Mouse (Mus musculus): ENCODE data around the gene Hmcn2. TPM values are rescaled to one million over a fixed set of nuclear protein-coding genes. Genes with fewer than 3 reads are reported as not detected.

Gene Hmcn2
- 0.09 TPM in 1 of 2 replicates, not detected in the other for total RNA-seq (2014; fragmentation: Nextera tagmentation)
- total RNA-seq (2017): 0.15 TPM in 1 of 2 replicates, not detected in the other

GRCm38 (mm10) chr2:31314007-31314465 is at the start of gene Hmcn2:
TSS of gene Hmcn2 (plus strand) at chr2:31314415.
- no peak for ATAC-seq (replicated peaks; ENCODE audit: poor library complexity, severe bottlenecking)

DNA sequence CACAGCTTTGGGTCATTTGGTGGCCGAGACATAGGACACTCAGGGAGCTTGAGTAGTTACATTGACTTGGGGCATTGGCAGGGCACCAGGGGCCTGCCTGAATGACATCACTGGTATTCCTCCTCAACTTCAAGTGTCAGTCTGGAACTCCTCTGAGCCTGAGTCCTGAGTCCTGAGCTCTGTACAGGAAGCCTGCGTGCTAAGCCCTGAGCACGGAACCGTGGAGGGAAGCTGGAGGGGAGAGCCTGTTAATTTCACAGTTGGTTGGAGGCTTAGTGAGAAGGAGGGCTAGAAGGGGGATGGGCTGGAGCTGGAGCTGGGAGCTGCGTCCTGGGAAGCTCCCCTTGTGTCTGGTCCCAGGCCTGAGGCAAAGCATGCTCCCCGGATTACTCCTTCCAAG is 46.8 kb upstream of the Hmcn2 start:
- ATAC-seq (replicated peaks; ENCODE audit: poor library complexity, severe bottlenecking): no peak

- ATAC-seq (replicated peaks; ENCODE audit: poor library complexity, severe bottlenecking): 0 out of 2 replicates have a peak, but pooled peaks have one; percentile 23
Measured at GRCm38 (mm10) chr2:31268631-31269030, 45.6 kb upstream of the Hmcn2 start.

DNA sequence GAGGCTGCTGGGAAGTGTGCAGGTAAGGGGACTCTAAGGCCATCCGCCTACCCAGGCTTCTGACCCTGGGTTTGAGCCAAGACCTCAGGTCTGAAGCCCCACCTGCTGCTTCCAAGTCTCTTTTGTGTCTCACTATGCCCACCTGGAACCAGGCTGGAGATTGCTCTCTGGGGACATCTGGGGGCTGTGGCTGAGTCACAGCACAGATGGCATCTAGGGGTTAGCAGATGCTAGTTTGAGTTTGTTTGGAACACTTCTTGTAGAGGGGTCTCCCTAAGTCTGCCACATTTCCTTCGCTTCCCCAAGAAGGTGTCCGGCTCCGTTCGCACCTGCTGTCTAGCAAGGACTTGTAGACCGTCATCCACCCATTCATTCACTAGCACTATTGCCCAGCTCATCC is 45.0 kb upstream of the Hmcn2 start:
- no peak for ATAC-seq (replicated peaks; ENCODE audit: poor library complexity, severe bottlenecking)

- no peak for ATAC-seq (replicated peaks; ENCODE audit: poor library complexity, severe bottlenecking)
Measured at GRCm38 (mm10) chr2:31269847-31270246, 44.4 kb upstream of the Hmcn2 start.

DNA sequence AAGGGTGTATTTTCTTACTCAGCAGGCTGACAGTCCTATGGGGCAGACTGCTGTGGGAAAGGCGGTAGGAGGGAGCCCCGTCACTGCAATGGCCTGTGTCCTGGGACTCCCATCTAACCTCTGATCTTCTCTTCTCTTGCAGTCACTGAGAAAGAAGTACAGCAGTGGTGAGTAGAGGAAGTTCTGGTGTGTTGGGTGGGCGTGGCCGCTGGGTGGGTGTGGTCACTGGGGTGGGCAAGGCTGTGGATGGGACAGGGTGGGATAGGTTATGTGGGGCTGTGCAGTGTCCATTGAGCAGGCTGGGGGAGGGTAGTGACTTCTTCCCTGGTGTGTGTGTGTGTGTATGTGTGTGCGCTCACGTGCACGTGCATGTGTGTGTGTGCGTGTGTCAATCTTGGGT is 43.7 kb upstream of the Hmcn2 start:
- ATAC-seq (replicated peaks; ENCODE audit: poor library complexity, severe bottlenecking): peak; percentile 50

DNA sequence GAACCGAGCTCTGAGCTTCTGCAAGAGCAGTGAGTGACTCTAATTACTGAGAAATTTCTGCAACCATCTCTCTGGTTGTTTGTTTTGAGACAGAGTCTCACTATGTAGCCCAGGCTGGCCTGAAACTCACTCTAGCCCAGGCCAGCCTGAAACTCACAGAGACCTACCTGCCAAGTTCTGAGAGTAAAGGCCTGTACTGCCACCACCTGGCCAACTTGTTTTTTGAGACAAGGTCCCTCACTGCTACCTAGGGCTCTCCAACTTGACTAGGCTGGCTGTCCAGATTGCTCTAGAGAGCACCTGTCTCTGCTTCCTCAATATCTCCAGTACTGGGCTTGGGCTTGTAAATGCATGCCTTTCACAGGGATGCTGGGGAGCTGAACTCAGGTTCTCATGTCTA is 43.1 kb upstream of the Hmcn2 start:
- no peak for ATAC-seq (replicated peaks; ENCODE audit: poor library complexity, severe bottlenecking)

DNA sequence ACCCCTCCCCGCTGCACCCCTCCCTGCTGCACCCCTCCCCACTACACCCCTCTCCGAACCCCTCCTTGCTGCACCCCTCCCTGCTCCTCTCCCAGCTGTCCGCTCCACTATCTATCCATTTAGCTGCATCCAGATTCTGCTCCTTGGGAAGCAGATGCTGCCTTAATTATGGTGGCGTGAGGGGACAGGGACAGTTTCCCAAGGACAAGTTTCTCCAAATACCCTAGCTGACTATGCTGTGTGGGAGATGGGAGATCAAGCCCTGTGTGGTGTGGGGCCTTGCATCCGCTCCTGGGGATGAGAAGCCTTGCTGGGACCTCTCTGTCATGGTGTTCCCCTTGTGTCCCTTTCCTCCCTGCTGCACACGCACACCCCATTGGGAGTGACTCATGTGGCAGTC is 39.2 kb upstream of the Hmcn2 start:
- no peak for ATAC-seq (replicated peaks; ENCODE audit: poor library complexity, severe bottlenecking)

GRCm38 (mm10) chr2:31277810-31278209 is 36.4 kb upstream of the Hmcn2 start:
- no peak for ATAC-seq (replicated peaks; ENCODE audit: poor library complexity, severe bottlenecking)

- ATAC-seq (replicated peaks; ENCODE audit: poor library complexity, severe bottlenecking): no peak
Measured at GRCm38 (mm10) chr2:31278483-31278882, 35.7 kb upstream of the Hmcn2 start.

- ATAC-seq (replicated peaks; ENCODE audit: poor library complexity, severe bottlenecking): no peak
Measured at GRCm38 (mm10) chr2:31281138-31281537, 33.1 kb upstream of the Hmcn2 start.

DNA sequence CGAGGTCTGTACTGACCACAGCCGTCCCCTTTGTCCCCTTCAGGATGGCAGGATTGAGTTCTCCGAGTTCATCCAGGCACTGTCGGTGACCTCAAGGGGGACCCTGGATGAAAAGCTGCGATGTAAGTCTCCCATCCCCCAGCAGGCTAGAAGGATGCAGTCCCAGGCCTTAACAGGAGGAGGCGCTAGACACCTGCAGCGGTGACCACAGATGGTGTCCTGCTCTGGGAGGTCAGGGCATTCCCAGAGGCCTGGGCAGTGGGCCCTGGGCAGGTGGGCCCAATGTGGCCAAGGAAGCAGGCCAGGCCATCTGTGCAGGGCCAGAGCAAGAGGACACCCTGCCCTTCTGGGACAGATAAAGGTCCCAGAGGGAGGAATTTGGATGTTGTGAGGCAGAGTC is 31.9 kb upstream of the Hmcn2 start:
- no peak for ATAC-seq (replicated peaks; ENCODE audit: poor library complexity, severe bottlenecking)

DNA sequence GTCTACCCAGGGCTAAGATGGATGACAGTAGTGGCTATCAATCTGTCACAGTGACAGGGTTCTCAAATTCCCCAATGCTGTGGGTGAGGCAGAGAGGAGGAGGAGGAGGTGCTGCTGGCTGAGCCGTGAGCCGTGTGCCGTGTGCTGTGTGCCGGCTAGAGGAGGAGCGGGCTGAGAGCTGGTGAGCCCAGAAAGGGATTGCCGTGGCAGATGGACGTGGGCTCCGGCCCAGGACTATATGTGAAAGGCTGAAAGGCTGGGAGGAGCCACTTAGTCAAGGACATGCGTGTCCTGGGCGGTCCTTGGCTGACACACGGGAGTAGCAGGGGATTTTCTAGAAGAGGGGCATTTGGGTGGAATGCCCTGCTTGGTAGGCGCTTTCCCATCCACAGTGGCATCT is 31.3 kb upstream of the Hmcn2 start:
- no peak for ATAC-seq (replicated peaks; ENCODE audit: poor library complexity, severe bottlenecking)

GRCm38 (mm10) chr2:31284531-31284930 is 29.7 kb upstream of the Hmcn2 start:
- no peak for ATAC-seq (replicated peaks; ENCODE audit: poor library complexity, severe bottlenecking)

DNA sequence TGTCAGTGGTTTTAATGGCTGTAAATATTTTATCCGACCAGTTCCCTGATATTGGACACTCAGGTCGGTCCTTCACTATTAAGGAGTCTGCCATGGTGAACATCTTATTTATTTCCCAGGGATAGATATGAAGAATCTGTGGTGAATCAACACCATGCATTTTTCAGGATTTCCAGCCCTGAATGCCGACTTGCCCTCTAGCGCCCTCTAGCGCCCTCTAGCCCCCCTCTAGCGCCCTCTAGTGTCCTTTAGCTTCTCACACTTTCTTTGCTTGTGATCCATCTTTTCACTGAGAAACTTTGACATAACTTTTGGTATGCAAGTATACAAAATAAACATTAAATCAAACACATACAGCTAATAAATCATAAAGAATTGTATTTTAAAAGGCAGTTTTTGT is 22.8 kb upstream of the Hmcn2 start:
- ATAC-seq (replicated peaks; ENCODE audit: poor library complexity, severe bottlenecking): peak; percentile 52; the same call in 1 of the 2 replicates

GRCm38 (mm10) chr2:31294985-31295384 is 19.2 kb upstream of the Hmcn2 start:
- ATAC-seq (replicated peaks; ENCODE audit: poor library complexity, severe bottlenecking): peak; percentile 50; the same call in 1 of the 2 replicates

GRCm38 (mm10) chr2:31296395-31296794 is 17.8 kb upstream of the Hmcn2 start:
- no peak for ATAC-seq (replicated peaks; ENCODE audit: poor library complexity, severe bottlenecking)

DNA sequence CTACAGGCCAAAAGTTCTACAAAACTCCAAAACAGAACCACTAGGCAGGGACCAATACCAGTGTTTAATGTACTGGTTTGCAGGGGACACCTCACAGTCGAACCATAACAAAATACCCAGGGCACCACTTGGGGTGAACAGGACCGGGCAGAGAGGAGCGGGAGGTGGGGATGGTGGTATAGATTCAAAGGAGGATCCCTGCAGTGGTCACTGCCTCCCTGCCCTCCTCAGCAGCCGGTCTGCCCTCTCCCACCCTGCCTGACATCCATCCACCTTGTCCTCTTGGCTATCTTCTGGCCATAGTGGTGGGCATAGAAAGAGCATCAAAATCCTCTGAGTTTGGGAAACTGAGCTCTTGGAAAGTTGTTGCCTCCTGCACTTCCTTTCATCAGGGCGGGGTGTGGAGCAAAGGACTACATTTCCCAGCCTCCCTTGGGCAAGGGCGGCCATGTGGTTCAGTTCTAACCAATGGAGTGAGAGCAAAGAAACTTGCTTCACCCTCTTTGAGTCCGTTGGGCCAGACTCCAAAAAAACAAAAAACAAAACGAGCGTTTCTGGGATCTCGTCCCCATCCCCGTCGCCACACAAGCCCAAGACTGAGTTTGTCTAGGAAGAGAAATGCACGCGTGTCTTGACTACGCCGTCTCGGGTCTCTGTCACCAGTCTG is 16.5 kb upstream of the Hmcn2 start:
- ATAC-seq (replicated peaks; ENCODE audit: poor library complexity, severe bottlenecking): peak; percentile 90

GRCm38 (mm10) chr2:31298814-31299213 is 15.4 kb upstream of the Hmcn2 start:
- no peak for ATAC-seq (replicated peaks; ENCODE audit: poor library complexity, severe bottlenecking)

DNA sequence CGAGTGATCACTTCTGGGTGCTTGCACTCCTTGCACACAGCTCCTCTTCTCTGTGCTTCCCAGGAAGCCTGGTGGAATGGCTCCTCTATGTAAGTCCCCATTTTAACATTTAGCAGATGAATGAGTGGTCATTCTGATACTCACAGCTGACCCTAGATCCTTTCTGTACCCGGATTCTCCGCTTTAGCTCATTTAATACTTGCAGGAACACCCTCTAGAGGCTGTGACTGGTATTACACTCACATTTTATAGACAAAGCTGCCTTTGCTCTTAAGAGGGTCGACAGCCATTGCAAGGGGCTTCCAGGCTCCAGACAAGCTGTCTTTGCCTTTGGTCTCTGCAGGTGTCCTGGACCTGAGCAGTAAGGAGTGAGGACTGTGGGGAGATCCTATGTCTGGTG is 14.9 kb upstream of the Hmcn2 start:
- peak; percentile 47; the same call in 1 of the 2 replicates for ATAC-seq (replicated peaks; ENCODE audit: poor library complexity, severe bottlenecking)

GRCm38 (mm10) chr2:31299996-31300395 is 14.2 kb upstream of the Hmcn2 start:
- ATAC-seq (replicated peaks; ENCODE audit: poor library complexity, severe bottlenecking): no peak

- no peak for ATAC-seq (replicated peaks; ENCODE audit: poor library complexity, severe bottlenecking)
Measured at GRCm38 (mm10) chr2:31303177-31303576, 11.0 kb upstream of the Hmcn2 start.
